Mouse (Mus musculus) liver, embryonic 15.5 days (tissue): Measurements from ENCODE around the gene Fbn1. TPM values are rescaled to one million over a fixed set of nuclear protein-coding genes. Genes with fewer than 3 reads are reported as not detected.

ENCODE experiments used
- ATAC-seq: fragments of 200-750 bp; cut with Nextera tagmentation; 2 replicates; pipeline ENCODE4 v1.8.0; 2017; ENCODE audit warnings: moderate number of reproducible peaks, mild to moderate bottlenecking, moderate library complexity; ENCODE audit not compliant: insufficient read depth
- H3K27ac ChIP-seq: fragments of 300-500 bp; sonication (generic); replicated peaks from 2 replicates; pipeline ENCODE4 v1.5.1; 2015; ENCODE audit warnings: mild to moderate bottlenecking, inconsistent platforms
- H3K27me3 ChIP-seq: fragments of 300-500 bp; sonication (generic); 2 replicates; pipeline ENCODE4 v1.6.1; 2015; ENCODE audit warnings: mild to moderate bottlenecking, inconsistent platforms
- H3K36me3 ChIP-seq: fragments of 300-500 bp; sonication (generic); replicated peaks from 2 replicates; pipeline ENCODE4 v1.6.1; 2015; ENCODE audit warnings: moderate library complexity, mild to moderate bottlenecking, inconsistent platforms
- H3K4me1 ChIP-seq: fragments of 300-500 bp; sonication (generic); replicated peaks from 2 replicates; pipeline ENCODE4 v1.6.1; 2015; ENCODE audit warnings: inconsistent platforms
- H3K4me2 ChIP-seq: fragments of 300-500 bp; sonication (generic); 2 replicates; pipeline ENCODE4 v1.6.1; 2015; ENCODE audit warnings: moderate library complexity, mild to moderate bottlenecking, inconsistent platforms
- H3K4me3 ChIP-seq: fragments of 300-500 bp; sonication (generic); replicated peaks from 2 replicates; pipeline ENCODE4 v1.5.1; 2015; ENCODE audit warnings: mild to moderate bottlenecking, inconsistent platforms
- H3K9ac ChIP-seq: fragments of 300-500 bp; sonication (generic); 2 replicates; pipeline ENCODE4 v1.6.1; 2015; ENCODE audit warnings: moderate library complexity, mild to moderate bottlenecking, inconsistent platforms
- H3K9me3 ChIP-seq: fragments of 300-500 bp; sonication (generic); replicated peaks from 2 replicates; pipeline ENCODE4 v1.6.1; 2016; ENCODE audit warnings: inconsistent platforms
- WGBS: fragments of 180-500 bp; shearing (Covaris S2); methylation state at CpG from one replicate; pipeline ENCODE4 v1.1.7; 2015; ENCODE audit warnings: mixed read lengths; ENCODE audit not compliant: insufficient replicate concordance; 5-methylcytosine and 5-hydroxymethylcytosine counted together
- polyA plus RNA-seq: library from polyadenylated mRNA; unstranded; fragments of >200 nt; fragmentation: Nextera tagmentation; extraction: Ambion mirVana; gene quantifications from 2 replicates; pipeline ENCODE4 v1.2.1, GENCODE M21; 2015

Gene Fbn1
- polyA plus RNA-seq, 1 experiment from 2014 or later = 1.1 TPM

DNA sequence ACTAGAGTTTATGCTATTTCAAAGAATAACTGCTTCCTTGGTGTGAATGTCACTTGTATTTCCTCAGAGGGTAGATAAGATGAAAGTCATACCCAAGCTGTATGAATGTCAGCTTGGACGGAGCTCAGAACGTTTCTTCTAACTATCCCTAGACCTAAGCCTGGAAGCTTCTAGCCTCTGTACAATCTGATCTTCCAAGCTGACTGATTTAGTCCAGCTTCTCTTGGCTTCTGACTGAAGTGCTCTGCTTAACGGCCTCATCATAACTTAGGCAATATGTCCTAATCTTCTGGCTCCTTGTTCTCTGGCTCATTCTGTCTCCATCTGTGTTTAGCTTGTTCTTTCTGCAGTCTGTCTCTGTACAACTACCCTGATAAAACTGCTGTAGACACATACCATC, 253.2 kb downstream of the Fbn1 start:
- 66% methylated on average over 3 of the region's 3 CpGs for WGBS

DNA sequence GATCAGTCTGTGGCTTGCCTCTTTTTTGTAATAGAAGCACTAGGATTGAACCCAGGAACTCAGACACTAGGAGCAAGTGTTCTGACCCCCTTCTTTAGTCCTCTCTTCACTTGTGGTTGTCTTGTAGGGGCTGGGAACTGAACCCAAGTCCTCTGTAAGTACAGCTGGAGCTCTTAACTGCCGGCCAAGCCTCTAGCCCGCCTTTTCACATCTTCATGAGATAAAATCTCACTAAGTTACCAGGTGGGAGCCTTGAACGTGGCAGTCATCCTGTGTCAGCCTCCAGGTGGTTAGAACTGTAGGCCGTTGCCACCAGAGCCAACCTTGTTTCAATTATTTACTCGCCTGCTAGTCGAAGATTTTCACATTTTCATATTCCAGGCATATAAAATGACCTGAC, 254.1 kb downstream of the Fbn1 start:
- Histone ChIP-seq H3K9me3 (no peaks in the 10 kb centered on the region), H3K4me2 (no peak overlapping the region), H3K9ac (no peak overlapping the region), H3K4me3 (no peak overlapping the region), H3K27me3 (no peaks in the 10 kb centered on the region), H3K4me1 (peaks cover 35% of the 10 kb centered on the region), H3K27ac (no peak overlapping the region), H3K36me3 (peaks cover 88% of the 10 kb centered on the region)
- 83% methylated on average over 6 of the region's 6 CpGs for WGBS
- no peak for ATAC-seq

More for the DNA sequence above, 253.2 kb downstream of the Fbn1 start:
- no peaks in the 10 kb centered on the region for H3K27me3 ChIP-seq
- H3K27ac ChIP-seq = no peak overlapping the region
- H3K4me1 ChIP-seq = peaks cover 28% of the 10 kb centered on the region
- ATAC-seq = no peak
- H3K9me3 ChIP-seq = no peaks in the 10 kb centered on the region
- no peak overlapping the region for H3K4me3 ChIP-seq
- H3K9ac ChIP-seq = no peak overlapping the region
- no peak overlapping the region for H3K4me2 ChIP-seq
- peaks cover 95% of the 10 kb centered on the region for H3K36me3 ChIP-seq

DNA sequence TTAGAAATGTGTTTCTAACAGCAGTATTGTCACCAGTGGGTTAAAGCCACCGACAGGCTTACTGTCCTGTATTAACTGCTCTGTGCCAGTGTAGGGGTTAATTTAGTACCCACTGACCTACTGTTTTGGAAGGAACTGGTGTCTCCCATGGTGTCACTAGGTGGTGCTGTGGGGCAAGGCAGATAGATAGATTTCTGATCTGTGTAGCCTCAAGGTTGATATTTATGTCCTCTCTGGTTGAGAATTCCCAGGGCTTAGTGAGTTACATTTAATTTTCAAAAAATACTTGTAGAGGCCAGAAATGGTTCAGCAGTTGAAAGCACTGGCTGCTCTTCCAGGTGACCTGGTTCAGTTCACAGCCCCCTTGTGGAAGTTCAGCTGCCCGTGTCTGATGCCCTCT, 255.5 kb downstream of the Fbn1 start:
- H3K36me3 ChIP-seq = peaks cover 76% of the 10 kb centered on the region
- WGBS = 57% methylated on average over 2 of the region's 2 CpGs
- peak overlapping the region; percentile 3; the same call in 1 of the 2 replicates for H3K4me2 ChIP-seq
- peaks cover 42% of the 10 kb centered on the region for H3K4me1 ChIP-seq
- H3K27ac ChIP-seq = no peak overlapping the region
- no peaks in the 10 kb centered on the region for H3K27me3 ChIP-seq
- H3K4me3 ChIP-seq = no peak overlapping the region
- no peaks in the 10 kb centered on the region for H3K9me3 ChIP-seq
- no peak for ATAC-seq
- no peak overlapping the region for H3K9ac ChIP-seq

DNA sequence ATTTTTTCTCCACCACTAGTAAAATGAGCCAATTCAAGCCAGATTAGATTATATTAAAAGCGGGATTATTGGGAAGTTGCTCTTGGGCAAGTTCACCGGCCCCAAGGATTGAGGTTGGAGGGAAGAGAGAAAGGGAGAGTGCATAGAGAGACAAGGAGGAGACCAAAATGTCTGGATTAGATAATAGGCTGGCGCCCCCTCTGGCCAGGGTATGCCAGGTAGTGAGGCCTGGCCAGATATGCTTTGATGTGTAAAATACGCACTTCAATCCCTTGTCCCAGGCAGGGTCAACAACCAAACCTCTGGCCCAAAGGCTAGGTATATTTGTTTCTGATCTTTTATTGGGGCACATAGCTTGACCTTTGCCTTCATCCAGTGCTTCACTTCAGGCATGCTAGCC, 256.0 kb downstream of the Fbn1 start:
- Histone ChIP-seq H3K27me3 (no peaks in the 10 kb centered on the region), H3K9me3 (no peaks in the 10 kb centered on the region), H3K4me1 (peaks cover 43% of the 10 kb centered on the region), H3K4me2 (peak overlapping the region; percentile 3; the same call in 1 of the 2 replicates), H3K9ac (no peak overlapping the region), H3K4me3 (no peak overlapping the region), H3K36me3 (peaks cover 71% of the 10 kb centered on the region), H3K27ac (no peak overlapping the region)
- WGBS = 79% methylated on average over 4 of the region's 4 CpGs
- no peak for ATAC-seq

Other genes with a start within 250 kb of the Fbn1 start
- 0.03 and 0.08 TPM in 2 replicates for gene Gm9913, start 2.9 kb downstream of the Fbn1 start, polyA plus RNA-seq
- 4.2 and 4.5 TPM in 2 replicates for gene Cep152, start 117.1 kb upstream of the Fbn1 start, polyA plus RNA-seq
- 34.4 and 37.1 TPM in 2 replicates for gene Eid1, start 165.1 kb upstream of the Fbn1 start, polyA plus RNA-seq
- gene Shc4, start 216.2 kb upstream of the Fbn1 start, polyA plus RNA-seq = 0.74 and 0.83 TPM in 2 replicates